Mouse (Mus musculus): ENCODE results near the gene Vmn2r61. TPM values are rescaled to one million over a fixed set of nuclear protein-coding genes. Genes with fewer than 3 reads are reported as not detected.

Gene Vmn2r61
- polyA plus RNA-seq (2015; fragmentation: Nextera tagmentation; extraction: Ambion mirVana) = not detected in 2 replicates

DNA sequence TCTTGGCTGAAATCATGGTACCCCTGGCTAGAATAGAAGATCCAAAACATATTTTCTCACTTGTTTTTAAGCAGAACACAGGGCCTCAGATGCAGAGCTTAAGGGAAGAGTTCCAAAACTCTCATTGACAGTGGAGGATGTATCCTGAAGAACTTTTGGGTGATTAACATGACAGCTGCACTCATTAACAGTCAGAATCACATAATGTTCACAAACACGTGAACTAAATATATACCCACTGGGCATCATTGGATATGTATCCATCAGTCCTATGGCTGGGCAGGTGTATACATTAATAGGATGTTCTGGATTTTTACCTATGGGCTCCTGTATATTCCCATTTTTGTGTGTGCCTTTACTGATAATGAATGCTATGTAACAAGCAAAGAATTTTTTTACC is at the start of gene Vmn2r61:
TSS of gene Vmn2r61 (plus strand) at position 301 of the 400 bp plus-strand sequence.
- Histone ChIP-seq H3K9ac (ENCODE audit: low read depth, low read length) (no peak within 1 kb of the TSS), H3K9me3 (replicated peaks; ENCODE audit: control insufficient read depth, low read length) (no peaks in the 10 kb centered on the region), H3K4me2 (ENCODE audit: low read depth, low read length) (no peak within 1 kb of the TSS), H3K36me3 (ENCODE audit: control insufficient read depth, insufficient read depth) (no peaks in the 10 kb centered on the region), H3K27me3 (ENCODE audit: control insufficient read depth, insufficient read depth, low read depth, low read length) (no peaks in the 10 kb centered on the region), H3K27ac (ENCODE audit: low read length) (no peak within 1 kb of the TSS), H3K4me1 (ENCODE audit: control insufficient read depth, low read depth, low read length) (no peaks in the 10 kb centered on the region), H3K4me3 (ENCODE audit: low read depth, low read length) (no peak within 1 kb of the TSS)
- ATAC-seq (ENCODE audit: low read depth) = no peak
- WGBS (ENCODE audit: insufficient replicate concordance) = 53% methylated on average over 1 of the region's 1 CpGs

Other genes with a start within 250 kb of the Vmn2r61 start
- gene Vmn2r59, start 201.0 kb upstream of the Vmn2r61 start, polyA plus RNA-seq (2015; fragmentation: Nextera tagmentation; extraction: Ambion mirVana) = not detected in 2 replicates
- gene Vmn2r60, start 152.3 kb upstream of the Vmn2r61 start, polyA plus RNA-seq (2015; fragmentation: Nextera tagmentation; extraction: Ambion mirVana) = not detected in 2 replicates
- gene 4933421I07Rik, start 188.1 kb downstream of the Vmn2r61 start, polyA plus RNA-seq (2015; fragmentation: Nextera tagmentation; extraction: Ambion mirVana) = not detected in 2 replicates
- 2.9 and 3.0 TPM in 2 replicates for gene Zfp141, start 245.7 kb downstream of the Vmn2r61 start, polyA plus RNA-seq (2015; fragmentation: Nextera tagmentation; extraction: Ambion mirVana)

Measured in liver, embryonic 16.5 days (tissue).